Mouse (Mus musculus): ENCODE measurements around the gene Faah.

The Faah gene

GRCm38 (mm10) chr4:116017902-116018746 is at the start of gene Faah:
Faah (minus strand) TSS chr4:116017926.
- DNase-seq, result no peak

DNA sequence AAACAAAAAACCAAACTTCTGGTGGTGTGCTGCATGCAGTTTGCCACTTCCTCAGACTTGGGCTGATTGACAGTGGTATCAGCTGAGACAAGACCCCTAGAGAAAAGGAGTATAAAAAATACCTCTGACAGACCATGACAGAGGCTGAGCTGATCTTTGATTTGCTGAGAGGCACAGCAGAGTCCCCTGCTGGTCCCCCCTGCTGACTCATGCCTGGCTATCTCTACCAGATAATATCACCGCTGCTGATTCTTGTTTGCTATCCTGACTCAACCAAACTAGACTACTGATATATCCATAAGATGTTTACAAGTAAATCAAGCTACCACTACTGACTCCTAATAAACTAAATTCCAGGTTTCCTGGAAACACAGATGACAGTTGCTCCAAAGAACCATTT is 46.1 kb upstream of the Faah start:
- no peak for DNase-seq

DNA sequence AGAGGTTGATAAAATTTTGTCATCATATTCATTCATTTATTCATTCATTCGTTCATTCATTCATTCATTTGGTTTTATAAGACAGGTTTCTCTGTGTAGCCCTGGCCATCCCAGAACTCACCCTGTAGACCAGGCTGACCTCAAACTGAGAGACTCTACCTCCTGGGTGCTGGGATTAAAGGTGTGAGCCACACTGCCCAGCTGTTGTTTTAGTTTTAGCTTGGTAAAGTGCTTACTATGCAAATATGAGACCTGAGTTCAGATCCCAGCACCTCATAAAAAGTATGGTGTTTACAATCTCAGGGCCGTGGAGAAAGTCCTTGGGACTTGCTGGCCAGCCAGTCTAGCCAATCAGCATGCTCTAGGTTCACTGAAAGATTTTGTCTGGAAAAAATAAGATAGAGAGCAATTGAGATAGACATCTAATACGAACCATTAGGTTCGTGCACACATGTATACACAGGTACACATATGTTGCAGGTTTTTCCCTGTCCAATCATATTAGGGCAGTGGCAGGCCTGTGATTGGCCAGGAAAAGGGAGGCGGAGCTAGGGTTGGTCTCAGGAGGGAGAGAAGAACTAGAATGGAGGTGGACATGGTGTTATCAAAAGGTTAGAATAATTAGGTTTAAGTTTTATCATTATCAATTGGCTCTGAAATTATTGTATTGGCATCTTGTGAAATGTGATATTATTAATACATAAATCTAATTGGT is 41.4 kb upstream of the Faah start:
- DNase-seq, result no peak

DNA sequence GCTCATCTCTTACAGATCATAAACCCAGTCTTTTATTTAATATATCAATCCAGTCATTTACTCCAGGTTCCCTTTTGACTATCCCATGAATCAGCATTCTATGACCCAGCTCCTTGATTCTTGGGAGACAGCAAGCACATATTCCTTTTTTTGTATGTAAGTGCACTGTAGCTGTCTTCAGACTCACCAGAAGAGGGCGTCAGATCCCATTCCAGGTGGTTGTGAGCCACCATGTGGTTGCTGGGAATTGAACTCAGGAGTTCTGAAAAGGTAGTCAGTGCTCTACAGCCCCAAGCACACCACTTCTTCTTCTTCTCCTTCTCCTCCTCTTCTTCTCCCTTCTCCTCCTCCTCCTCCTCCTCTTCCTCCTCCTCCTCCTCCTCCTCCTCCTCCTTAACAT is 39.8 kb upstream of the Faah start:
- no peak for DNase-seq

DNA sequence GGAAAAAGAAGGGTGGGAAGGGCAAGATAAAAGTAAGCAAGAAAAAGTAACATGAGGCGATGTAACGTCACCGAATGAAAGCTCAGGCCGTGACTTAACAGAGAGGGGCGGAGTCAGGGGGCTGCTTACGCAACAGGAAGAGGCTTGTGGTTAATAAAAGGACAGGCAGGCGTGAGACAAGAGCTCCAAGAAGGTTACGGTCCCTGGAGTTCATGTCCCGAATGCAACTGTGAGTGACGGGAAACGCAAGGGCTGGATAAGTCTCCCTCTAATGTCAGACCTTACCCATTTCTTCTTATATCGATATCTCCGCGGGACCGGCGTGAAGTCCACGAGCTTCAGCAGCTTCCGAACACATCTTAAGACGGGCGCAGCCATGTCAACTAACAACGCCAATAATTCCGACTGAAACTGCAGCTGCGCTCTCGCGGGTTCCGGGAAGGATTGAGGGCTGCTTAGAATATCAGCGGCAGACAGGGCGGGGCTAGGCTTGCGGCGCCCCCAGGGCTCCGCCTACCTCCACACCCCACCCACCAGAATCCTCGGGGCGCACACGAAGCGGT is 35.8 kb upstream of the Faah start, which contains the start of gene Nsun4:
Gene Nsun4, minus strand, starts transcription at position 478 of the 563 bp plus-strand sequence.
- peak; percentile 86 to 88 for DNase-seq

DNA sequence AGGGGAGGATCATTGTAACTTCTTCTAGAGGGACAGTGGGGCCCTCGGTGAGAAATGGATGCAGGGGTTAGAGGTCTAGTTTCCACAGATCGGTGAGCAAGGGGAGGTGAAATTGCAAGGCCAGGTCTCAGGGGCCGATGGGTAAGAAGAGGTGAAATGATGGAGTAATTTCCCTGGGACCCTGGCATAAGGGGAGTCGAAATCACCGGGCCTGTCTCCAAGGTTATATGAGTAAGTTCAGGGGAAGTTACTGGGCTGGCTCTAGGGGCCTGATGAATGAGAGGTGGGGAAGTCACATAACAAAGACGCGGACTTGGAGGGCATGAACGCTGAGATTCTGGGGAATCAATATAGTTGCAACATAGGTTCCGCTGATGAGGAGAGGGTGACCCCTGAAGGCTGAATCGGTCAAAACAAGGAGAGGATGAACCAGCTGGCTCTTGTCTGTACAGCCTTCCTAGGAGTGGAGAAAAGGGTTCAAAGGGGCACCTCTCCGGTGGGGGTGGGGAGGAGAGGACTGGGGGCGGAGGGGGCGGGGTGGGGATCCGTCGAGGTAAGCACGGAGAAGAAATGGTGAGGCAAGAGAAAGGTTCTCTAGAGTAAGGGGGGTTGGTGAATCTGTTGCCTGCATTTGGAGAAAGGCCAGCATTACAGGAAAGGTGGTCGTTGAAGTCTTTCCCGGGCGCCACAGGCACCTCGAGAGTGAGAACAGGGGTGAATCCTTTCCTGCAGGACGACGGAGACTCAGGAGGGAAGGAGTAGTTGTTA is 35.0 kb upstream of the Faah start:
- peak; percentile 62 for DNase-seq

- DNase-seq, result no peak
These were observed 31.5 kb upstream of the Faah start for GRCm38 (mm10) chr4:116049211-116049610.

DNA sequence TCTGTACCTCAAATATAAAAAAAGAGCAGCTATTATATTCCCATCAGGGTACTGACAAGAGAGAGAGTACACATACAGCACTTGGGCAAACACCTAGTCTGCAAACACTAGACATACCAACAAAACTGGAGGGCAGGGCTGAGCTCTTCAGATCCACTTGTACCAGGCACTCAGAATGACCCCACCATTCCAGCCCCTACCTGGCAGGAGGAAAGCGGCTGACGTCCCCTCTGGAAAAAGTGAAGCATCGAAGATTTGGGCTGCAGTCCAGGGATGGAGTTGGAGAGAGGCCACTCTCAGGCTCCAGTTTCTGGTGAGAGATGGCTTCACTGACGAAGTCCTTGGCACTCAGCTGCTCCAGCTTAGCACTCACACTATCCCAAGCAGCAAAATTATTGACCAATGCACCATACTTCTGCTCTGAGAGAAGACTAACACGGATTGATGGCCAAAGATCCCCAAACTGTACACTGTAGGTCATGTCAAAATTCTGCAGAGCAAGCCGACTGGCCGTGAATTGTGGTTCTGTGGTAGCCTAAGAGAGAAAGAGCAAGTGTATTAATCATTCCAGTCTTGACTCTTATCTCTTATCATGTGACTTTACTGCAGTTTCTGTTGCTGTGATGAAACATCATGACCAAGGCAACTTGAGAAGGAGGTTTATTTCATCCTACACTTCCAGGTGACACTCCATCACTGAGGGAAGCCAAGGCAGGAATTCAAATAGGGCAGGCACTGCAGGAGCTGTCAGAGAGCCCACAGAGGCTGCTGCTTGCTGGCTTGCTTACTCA is 30.6 kb upstream of the Faah start:
- DNase-seq, result peak; percentile 22 to 35

DNA sequence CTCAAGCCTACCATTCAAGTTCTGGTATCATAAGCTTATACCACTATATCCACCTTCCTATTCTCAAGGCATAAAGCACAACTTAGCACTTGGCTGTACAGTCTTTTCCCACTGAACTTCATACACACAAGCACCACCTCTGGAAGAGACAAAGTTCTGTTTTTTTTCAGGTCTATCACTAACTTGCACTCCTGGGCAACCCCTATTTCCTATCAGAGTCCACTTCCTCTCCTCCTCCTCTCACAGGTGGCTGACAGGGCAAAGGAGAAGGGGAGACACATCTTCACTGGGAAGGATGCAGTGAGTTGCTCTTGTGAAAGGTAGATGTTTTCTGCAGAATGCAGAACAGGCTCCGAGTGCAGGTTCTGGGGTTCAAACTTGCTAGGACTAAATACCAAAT is 30.0 kb upstream of the Faah start:
- DNase-seq, result no peak

DNA sequence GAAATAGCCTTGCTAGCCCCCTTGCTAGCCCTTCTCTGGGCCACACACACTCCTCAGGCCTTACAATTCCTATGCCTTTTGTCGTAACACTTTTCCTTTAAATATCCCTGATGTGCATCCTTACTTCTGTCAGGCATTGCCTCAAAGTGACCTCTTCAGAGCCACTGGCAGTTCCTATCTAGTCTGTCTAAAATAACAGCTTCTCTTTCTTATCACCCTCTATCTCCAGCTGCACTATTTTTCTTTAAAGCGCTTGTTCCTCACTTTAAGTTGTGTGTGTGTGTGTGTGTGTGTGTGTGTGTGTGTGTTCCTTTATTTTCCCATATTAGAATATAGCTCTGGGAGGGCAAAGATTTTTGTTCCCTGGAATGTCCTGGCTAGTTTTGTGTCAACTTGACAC is 28.9 kb upstream of the Faah start:
- DNase-seq, result no peak

GRCm38 (mm10) chr4:116042186-116042585 is 24.5 kb upstream of the Faah start:
- DNase-seq, result no peak

- DNase-seq, result no peak
These were observed 22.7 kb upstream of the Faah start for GRCm38 (mm10) chr4:116040466-116040865.

DNA sequence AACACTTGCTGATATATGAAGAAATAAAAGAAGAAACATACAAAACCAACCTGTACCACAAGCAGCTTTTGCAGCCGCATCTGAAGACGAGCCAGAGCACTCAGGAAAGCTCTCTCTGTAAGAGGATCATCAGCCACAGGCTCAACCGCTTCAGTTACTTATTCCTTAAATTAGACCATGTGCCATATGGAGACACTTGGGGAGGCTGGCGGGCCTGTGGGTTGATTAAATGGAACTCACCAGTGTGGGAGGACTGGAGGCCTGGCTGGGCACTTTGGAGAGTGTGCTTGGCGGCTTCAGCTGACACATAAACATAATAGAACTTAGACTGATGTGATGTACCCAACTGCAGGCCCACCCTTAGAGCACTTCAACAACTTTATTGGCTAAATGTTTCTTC is 15.6 kb upstream of the Faah start:
- no peak for DNase-seq

DNA sequence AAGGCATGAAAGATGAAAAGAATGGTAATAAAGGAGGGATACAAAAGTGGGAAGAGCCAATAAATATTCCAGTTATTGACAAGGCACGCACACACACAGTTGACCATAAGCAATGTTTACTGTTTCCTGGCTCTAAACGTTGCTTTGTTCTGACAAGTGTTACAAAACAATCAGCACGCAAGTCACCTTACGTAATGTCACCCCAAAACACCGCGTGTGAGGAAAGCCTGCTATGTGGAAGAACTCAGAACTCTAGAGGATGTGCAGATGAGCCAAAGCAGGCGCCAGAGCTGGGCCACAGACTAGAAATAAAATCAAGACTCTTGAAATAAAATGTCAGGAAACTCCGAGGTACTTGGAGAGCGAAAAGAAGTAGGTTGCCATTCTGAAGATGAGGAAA is 15.2 kb upstream of the Faah start:
- no peak for DNase-seq

DNA sequence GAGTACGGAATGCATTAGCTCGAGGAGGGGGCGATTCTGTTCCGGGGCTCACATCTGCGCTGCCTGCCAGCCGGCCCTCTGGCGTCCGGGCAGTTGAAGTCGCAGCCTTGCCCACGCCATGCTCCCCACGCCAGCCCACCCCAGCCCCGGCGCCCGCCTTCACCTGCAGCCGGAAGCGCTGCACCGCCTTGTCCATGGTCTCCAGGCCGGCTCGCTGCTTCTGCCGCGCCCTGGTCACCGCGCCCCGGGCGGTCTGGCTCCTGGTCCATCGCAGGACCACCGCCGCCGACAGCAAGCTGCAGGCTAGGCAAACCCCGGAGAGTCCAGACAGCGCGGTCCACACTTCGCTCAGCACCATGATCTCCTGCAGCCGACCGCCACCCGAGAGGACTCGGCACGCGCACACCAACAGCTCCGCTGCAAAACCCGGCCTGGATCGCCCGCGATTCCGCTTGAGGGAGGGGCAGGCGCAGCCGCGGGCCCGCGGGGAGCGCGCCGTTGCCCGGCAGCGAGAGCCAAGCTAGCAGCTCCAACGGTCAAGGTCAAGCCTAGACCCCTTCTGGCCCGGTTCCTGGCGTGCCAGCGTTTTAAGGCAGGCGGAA is 325 bp downstream of the Faah start:
- DNase-seq, result peak; percentile 83 to 84

DNA sequence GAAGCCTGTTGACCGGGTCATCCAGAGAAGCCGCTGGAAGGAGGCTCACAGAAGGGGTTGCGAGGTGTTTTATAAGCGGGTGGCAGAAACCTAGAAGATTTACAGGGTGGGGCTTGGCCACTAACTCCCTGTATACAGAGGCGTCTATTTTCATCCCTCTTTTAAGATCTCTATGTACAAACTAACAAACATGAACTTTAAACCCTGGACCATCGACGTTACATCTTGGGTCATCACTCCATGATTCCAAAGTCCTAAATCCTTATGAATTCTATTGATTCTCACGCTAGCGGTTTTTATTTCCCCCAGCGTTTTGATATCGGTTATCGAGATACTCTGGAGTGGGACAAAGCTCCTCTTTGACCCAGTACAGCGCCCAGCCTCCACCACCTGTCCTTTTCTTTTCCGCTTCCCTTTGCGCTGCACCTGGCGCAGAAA is 845 bp downstream of the Faah start:
- no peak for DNase-seq

DNA sequence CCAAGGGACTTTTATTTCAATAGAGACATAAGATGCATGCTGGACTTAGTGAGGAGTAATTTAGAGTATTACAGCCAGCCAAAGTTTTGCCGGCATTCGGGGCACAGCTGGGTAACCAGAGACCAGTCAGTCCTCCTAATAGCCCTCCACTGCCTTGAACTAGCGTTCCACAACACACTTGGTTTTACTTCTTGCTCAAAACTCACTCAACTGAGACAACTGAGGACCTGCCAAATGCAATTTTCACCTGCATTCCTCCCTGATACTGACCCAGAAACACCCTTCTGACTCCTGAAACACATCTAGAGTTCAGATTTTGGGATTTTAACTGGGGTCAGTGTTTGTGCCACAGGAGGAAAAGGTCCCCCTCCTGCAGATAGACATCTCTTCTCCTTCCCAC is 1.3 kb downstream of the Faah start:
- DNase-seq, result no peak

DNA sequence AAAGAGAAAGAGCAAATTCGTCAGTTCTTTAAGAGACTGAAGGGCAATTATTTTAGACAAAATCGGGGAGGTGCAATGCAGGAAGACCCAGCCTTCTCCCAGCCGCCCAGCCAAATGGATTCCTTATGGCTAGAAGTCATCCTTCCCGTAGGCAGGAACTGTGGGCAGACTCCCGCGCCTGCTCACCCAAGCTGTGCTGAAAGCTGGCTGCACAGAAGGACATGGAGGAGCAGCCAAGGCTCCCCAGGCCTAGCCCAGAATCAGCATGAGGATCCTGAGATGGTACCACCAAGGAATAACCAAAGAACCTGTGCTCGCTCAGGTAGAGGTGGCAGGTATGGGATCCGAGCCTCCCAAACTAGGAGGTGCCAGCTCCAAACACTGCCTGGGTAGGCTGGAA is 1.7 kb downstream of the Faah start:
- DNase-seq, result peak; percentile 40 to 57

DNA sequence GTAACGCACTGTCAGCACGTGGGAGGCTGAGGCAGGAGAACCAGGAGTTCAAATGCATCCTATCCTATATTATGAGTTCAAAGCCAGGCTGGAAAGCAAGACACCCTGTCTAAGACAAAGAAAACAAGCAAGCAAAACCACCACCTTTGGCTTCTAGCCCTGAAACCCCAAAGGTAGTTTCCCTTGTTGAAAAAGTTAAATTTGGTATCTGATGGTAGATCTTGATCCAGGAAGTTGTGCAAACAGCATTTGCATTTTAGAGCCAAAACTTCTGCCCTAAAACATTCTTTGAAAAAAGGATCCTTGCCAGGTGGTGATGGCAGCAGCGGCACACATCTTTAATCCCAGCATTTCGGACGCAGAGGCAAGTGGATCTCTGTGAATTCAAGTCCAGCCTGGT is 2.2 kb downstream of the Faah start:
- DNase-seq, result no peak

GRCm38 (mm10) chr4:116010186-116010585 is 7.5 kb downstream of the Faah start:
- DNase-seq, result no peak

GRCm38 (mm10) chr4:116001206-116001605 is 16.5 kb downstream of the Faah start:
- DNase-seq, result peak in 1 of 2 experiments; percentile 6

- no peak for DNase-seq
These were observed 17.1 kb downstream of the Faah start for GRCm38 (mm10) chr4:116000671-116001070.

All from cerebellum, postnatal 14 days (tissue).